Mouse (Mus musculus) olfactory bulb, adult 2 months (tissue): ENCODE results near the gene Lrrc59.

ENCODE experiments used
- CTCF ChIP-seq: fragments of 200-500 bp; IDR thresholded peaks from 2 replicates; pipeline ENCODE4 v1.5.1; 2012; ENCODE audit warnings: low read depth, mild to moderate bottlenecking, low read length, moderate library complexity; ENCODE audit not compliant: insufficient read depth
- POLR2A ChIP-seq: fragments of 200-500 bp; IDR thresholded peaks from 2 replicates; pipeline ENCODE4 v1.6.1; 2012; ENCODE audit warnings: mild to moderate bottlenecking, low read depth, low read length, moderate library complexity; ENCODE audit not compliant: insufficient read depth

DNA sequence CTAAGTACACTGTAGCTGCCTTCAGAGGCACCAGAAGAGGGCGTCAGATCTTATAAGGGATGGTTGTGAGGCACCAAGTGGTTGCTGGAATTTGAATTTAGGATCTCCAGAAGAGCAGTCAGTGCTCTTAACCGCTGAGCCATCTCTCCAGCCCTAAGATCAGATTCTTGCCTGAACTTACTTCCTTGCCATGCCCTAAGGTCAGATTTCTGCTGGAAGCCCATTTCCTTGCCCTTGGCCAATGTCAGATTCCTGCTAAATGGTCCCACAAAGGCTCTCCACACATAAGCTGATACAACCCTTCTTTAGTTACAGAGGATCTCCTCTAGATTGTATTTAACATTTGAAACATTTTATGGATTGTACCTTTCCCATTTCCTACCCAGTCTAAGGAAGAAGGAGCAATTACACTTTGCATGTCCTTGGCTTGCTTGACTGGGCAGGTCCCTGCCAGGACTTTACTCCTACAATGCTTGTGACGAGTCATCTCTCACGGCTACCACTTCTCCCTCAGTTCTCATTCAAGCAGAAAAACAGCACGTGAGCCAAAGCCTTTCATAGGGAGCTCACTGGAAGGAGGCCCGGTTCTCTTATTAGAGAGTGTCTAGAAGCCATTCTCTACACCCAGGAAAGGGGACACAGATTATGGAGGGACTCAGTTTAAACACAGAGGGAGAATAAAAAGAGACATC, 8.7 kb upstream of the Lrrc59 start:
- no peak for TF ChIP-seq CTCF
- TF ChIP-seq POLR2A: no peak
